Mouse (Mus musculus): ENCODE data around the gene Rtn4rl1. TPM values are rescaled to one million over a fixed set of nuclear protein-coding genes. Genes with fewer than 3 reads are reported as not detected.

The Rtn4rl1 gene
- polyA plus RNA-seq, 1 experiment from 2014 or later = 4.2 TPM

DNA sequence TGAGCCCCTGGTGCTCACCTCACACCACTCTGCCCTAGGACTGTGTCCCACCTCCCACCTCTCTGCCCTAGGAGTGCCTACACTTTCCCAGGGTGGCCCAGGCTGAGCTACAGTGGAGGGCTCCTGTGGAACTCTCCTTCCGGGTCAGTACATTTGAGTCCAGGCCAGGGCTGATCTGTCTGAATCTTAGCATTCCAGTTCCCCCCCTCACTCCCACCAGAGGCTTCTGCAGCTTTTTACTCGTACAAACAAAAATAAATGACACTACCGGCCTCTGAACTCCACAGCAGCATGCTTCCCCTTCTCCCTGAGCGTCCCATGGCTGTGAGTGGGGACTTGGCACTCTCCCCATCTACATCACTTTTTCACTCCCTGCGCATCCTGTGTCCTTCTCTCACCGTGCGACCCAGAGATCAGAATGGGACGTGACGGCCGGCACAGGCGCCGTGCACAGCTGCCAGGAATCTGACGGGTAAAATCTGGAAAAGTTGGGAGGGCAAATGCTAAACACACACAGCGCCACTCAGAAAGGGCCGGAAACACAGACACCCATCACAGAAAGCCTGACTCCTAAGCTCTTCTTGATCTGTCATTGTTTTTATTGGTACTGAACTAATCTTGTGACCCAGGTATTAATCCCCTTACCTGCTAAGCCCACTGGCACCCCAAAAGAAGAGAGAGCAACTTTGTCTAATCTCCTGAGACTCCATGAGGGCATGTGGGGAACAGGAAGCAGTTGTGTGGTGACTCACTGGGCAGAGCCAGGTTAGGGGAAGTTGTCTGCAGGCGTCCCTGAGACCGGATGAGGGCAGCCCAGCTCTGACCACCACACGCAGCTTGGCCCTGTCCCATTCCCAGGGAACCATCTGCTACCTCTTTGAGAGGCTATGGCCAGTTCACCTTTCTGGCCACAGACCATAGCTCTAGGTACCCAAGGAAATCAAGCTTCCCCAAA is 40.7 kb upstream of the Rtn4rl1 start:
- Histone ChIP-seq H3K4me3 (replicated peaks; ENCODE audit: low read depth, low read length) (no peak overlapping the region), H3K9me3 (replicated peaks; ENCODE audit: low read length) (no peaks in the 10 kb centered on the region), H3K27me3 (ENCODE audit: insufficient read depth, low read length) (no peaks in the 10 kb centered on the region), H3K36me3 (ENCODE audit: insufficient read depth, low read length) (peaks cover 10% of the 10 kb centered on the region; the same call in 1 of the 2 replicates), H3K27ac (peak overlapping the region; percentile 90), H3K4me1 (replicated peaks; ENCODE audit: insufficient read depth, low read length) (peaks cover 20% of the 10 kb centered on the region; the same call in 1 of the 2 replicates), H3K9ac (ENCODE audit: low read depth, low read length) (0 out of 2 replicates have a peak overlapping the region, but pooled peaks have one; percentile 6), H3K4me2 (ENCODE audit: low read length) (no peak overlapping the region)
- 0 out of 2 replicates have a peak, but pooled peaks have one; percentile 29 for ATAC-seq (replicated peaks; ENCODE audit: low FRiP score, low read depth)
- WGBS = 40% methylated on average over 18 of the region's 18 CpGs
- no peak for TF ChIP-seq CTCF (IDR thresholded peaks at IDR 0.05; ENCODE audit: low read depth)
- DNase-seq (ENCODE audit: low spot score) = no peak

- no peak overlapping the region for H3K27ac ChIP-seq
- WGBS = 67% methylated on average over 6 of the region's 6 CpGs
- H3K4me2 ChIP-seq (ENCODE audit: low read length) = no peak overlapping the region
- H3K4me3 ChIP-seq (replicated peaks; ENCODE audit: low read depth, low read length) = no peak overlapping the region
- no peak overlapping the region for H3K9ac ChIP-seq (ENCODE audit: low read depth, low read length)
- no peaks in the 10 kb centered on the region for H3K27me3 ChIP-seq (ENCODE audit: insufficient read depth, low read length)
- TF ChIP-seq CTCF (IDR thresholded peaks at IDR 0.05; ENCODE audit: low read depth) = peak; percentile 45; the same call in 1 of the 2 replicates
- ATAC-seq (replicated peaks; ENCODE audit: low FRiP score, low read depth) (no peak), DNase-seq (ENCODE audit: low spot score) (no peak)
- peaks cover 13% of the 10 kb centered on the region; the same call in 1 of the 2 replicates for H3K4me1 ChIP-seq (replicated peaks; ENCODE audit: insufficient read depth, low read length)
- no peaks in the 10 kb centered on the region for H3K9me3 ChIP-seq (replicated peaks; ENCODE audit: low read length)
- H3K36me3 ChIP-seq (ENCODE audit: insufficient read depth, low read length) = peaks cover 10% of the 10 kb centered on the region; the same call in 1 of the 2 replicates
Observed at GRCm38 (mm10) chr11:75154053-75154585, 39.5 kb upstream of the Rtn4rl1 start.

- 52% methylated on average over 6 of the region's 6 CpGs for WGBS
- no peak overlapping the region for H3K9ac ChIP-seq (ENCODE audit: low read depth, low read length)
- ATAC-seq (replicated peaks; ENCODE audit: low FRiP score, low read depth) (no peak), DNase-seq (ENCODE audit: low spot score) (no peak)
- no peak overlapping the region for H3K4me2 ChIP-seq (ENCODE audit: low read length)
- no peaks in the 10 kb centered on the region for H3K9me3 ChIP-seq (replicated peaks; ENCODE audit: low read length)
- H3K27me3 ChIP-seq (ENCODE audit: insufficient read depth, low read length) = no peaks in the 10 kb centered on the region
- TF ChIP-seq CTCF (IDR thresholded peaks at IDR 0.05; ENCODE audit: low read depth) = no peak
- 0 out of 2 replicates have a peak, but pooled peaks cover 4% of the 10 kb centered on the region for H3K36me3 ChIP-seq (ENCODE audit: insufficient read depth, low read length)
- no peak overlapping the region for H3K4me3 ChIP-seq (replicated peaks; ENCODE audit: low read depth, low read length)
- H3K4me1 ChIP-seq (replicated peaks; ENCODE audit: insufficient read depth, low read length) = peaks cover 13% of the 10 kb centered on the region; the same call in 1 of the 2 replicates
- H3K27ac ChIP-seq = peak overlapping the region; percentile 54
Observed at GRCm38 (mm10) chr11:75155985-75156384, 37.6 kb upstream of the Rtn4rl1 start.

DNA sequence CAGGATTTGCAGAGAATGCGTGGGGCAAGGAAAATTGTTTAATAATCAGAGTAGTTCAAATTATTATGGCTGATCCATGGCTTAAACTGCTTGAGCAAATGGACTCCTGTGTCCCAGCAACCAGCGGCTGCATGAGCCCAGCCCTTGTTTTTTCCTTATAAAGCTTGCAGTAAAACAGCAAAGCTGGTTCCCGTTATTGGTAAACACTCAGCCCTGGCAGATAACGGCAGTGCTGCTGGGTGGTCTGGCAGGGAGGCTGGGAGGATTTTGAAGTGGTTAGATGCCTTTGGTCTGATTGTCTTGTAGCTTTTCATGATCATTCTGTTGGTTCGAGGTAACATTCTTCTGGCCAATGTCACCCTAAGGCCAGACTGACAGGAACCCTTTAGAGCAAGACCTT is 37.2 kb upstream of the Rtn4rl1 start:
- ATAC-seq (replicated peaks; ENCODE audit: low FRiP score, low read depth) (no peak), DNase-seq (ENCODE audit: low spot score) (no peak)
- TF ChIP-seq CTCF (IDR thresholded peaks at IDR 0.05; ENCODE audit: low read depth) = no peak
- H3K27me3 ChIP-seq (ENCODE audit: insufficient read depth, low read length) = no peaks in the 10 kb centered on the region
- H3K27ac ChIP-seq = peak overlapping the region; percentile 71
- WGBS = 60% methylated on average over 5 of the region's 5 CpGs
- H3K9ac ChIP-seq (ENCODE audit: low read depth, low read length) = no peak overlapping the region
- H3K4me1 ChIP-seq (replicated peaks; ENCODE audit: insufficient read depth, low read length) = peaks cover 13% of the 10 kb centered on the region; the same call in 1 of the 2 replicates
- H3K4me2 ChIP-seq (ENCODE audit: low read length) = no peak overlapping the region
- H3K36me3 ChIP-seq (ENCODE audit: insufficient read depth, low read length) = 0 out of 2 replicates have a peak, but pooled peaks cover 3% of the 10 kb centered on the region
- no peak overlapping the region for H3K4me3 ChIP-seq (replicated peaks; ENCODE audit: low read depth, low read length)
- H3K9me3 ChIP-seq (replicated peaks; ENCODE audit: low read length) = no peaks in the 10 kb centered on the region

GRCm38 (mm10) chr11:75157037-75157436 is 36.5 kb upstream of the Rtn4rl1 start:
- 43% methylated on average over 4 of the region's 4 CpGs for WGBS
- H3K9ac ChIP-seq (ENCODE audit: low read depth, low read length) = no peak overlapping the region
- H3K36me3 ChIP-seq (ENCODE audit: insufficient read depth, low read length) = 0 out of 2 replicates have a peak, but pooled peaks cover 3% of the 10 kb centered on the region
- H3K27me3 ChIP-seq (ENCODE audit: insufficient read depth, low read length) = no peaks in the 10 kb centered on the region
- H3K4me1 ChIP-seq (replicated peaks; ENCODE audit: insufficient read depth, low read length) = peaks cover 15% of the 10 kb centered on the region; the same call in 1 of the 2 replicates
- DNase-seq (ENCODE audit: low spot score) (no peak), ATAC-seq (replicated peaks; ENCODE audit: low FRiP score, low read depth) (no peak)
- no peak overlapping the region for H3K4me2 ChIP-seq (ENCODE audit: low read length)
- no peak overlapping the region for H3K4me3 ChIP-seq (replicated peaks; ENCODE audit: low read depth, low read length)
- H3K27ac ChIP-seq = peak overlapping the region; percentile 71
- no peaks in the 10 kb centered on the region for H3K9me3 ChIP-seq (replicated peaks; ENCODE audit: low read length)
- no peak for TF ChIP-seq CTCF (IDR thresholded peaks at IDR 0.05; ENCODE audit: low read depth)

DNA sequence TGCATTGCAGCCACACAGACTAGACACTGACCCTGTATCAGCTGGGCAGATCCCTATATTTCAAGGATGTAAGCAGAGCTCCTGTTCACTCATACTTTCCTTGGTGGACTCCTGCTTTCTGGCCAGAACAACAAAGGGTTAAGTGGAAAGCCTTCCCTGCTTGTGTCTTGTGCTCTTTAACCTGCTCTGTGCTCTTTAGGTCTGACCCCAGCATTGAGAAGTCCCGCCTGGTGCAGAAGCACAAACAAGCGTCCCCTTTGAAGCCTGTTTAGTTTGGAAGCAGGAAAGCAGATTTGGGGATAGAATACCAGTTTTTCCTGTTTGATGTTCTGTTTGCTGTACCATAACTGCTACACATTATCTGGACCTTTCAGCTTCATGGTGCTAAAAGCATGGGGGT is 35.7 kb upstream of the Rtn4rl1 start:
- no peak for DNase-seq (ENCODE audit: low spot score)
- no peak for TF ChIP-seq CTCF (IDR thresholded peaks at IDR 0.05; ENCODE audit: low read depth)
- WGBS = 35% methylated on average over 2 of the region's 2 CpGs

More for the DNA sequence above, 35.7 kb upstream of the Rtn4rl1 start:
- H3K9ac ChIP-seq (ENCODE audit: low read depth, low read length) = no peak overlapping the region
- H3K4me2 ChIP-seq (ENCODE audit: low read length) = no peak overlapping the region
- H3K36me3 ChIP-seq (ENCODE audit: insufficient read depth, low read length) = peaks cover 8% of the 10 kb centered on the region; the same call in 1 of the 2 replicates
- peak; percentile 7; the same call in 1 of the 2 replicates for ATAC-seq (replicated peaks; ENCODE audit: low FRiP score, low read depth)
- H3K4me3 ChIP-seq (replicated peaks; ENCODE audit: low read depth, low read length) = no peak overlapping the region
- H3K4me1 ChIP-seq (replicated peaks; ENCODE audit: insufficient read depth, low read length) = peaks cover 17% of the 10 kb centered on the region; the same call in 1 of the 2 replicates
- no peaks in the 10 kb centered on the region for H3K9me3 ChIP-seq (replicated peaks; ENCODE audit: low read length)
- peak overlapping the region; percentile 71 for H3K27ac ChIP-seq
- H3K27me3 ChIP-seq (ENCODE audit: insufficient read depth, low read length) = no peaks in the 10 kb centered on the region
